Comparison of ENCODE assay signal across 13 mouse cellular contexts in the genomic region with DNA sequence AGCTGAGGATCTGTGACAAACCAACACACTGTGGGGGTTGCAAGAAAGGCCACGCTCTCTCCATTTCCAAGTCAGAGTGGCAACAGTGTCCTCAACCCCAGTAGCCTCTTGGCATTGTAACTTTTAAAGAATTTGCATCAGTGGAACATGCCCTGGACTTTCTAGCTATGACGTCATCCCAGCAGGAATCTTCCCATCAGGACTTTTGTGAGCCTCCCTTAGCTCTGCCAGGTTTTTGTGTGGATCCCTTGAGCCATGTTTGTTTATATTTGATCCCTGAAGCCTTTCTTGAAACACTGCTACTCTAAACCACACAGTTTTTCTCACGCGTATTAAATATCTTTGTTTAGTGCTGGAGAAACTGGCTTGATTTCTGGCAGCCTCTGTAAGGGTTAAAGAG.
DNase-seq lines count a peak whose midpoint lies in the region; ATAC-seq and TF ChIP-seq lines count a peak whose summit lies in the region.
"Had no signal": no experiment of that assay in that cellular context is flagged by ENCODE, and none has a peak within 500 bp of the region (broad histone marks: within the 10 kb centered on the region; RNA-seq: fewer than 3 reads in every experiment).

No protein-coding gene starts in this region.

- no peaks in the 10 kb centered on the region for H3K36me3 ChIP-seq in liver, postnatal 0 days (replicated peaks; ENCODE audit: insufficient read depth, low read length)
- H3K36me3 ChIP-seq in liver, embryonic 11.5 days (ENCODE audit: control insufficient read depth, insufficient read depth, low read length) = no peaks in the 10 kb centered on the region
- H3K36me3 ChIP-seq in midbrain, embryonic 16.5 days (ENCODE audit: control insufficient read depth, insufficient read depth, low read length) = no peaks in the 10 kb centered on the region
- no peaks in the 10 kb centered on the region for H3K36me3 ChIP-seq in stomach, postnatal 0 days (ENCODE audit: control insufficient read depth, insufficient read depth, low read length)
- H3K36me3 ChIP-seq: embryonic facial prominence, embryonic 13.5 days; heart, embryonic 12.5 days had no signal

- H3K27ac ChIP-seq in gastrocnemius, adult 2 months = peak overlapping the region; percentile 51
- H3K27ac ChIP-seq in liver, postnatal 0 days (ENCODE audit: low read depth) = no peak overlapping the region
- no peak overlapping the region for H3K27ac ChIP-seq in liver, embryonic 11.5 days (ENCODE audit: low read depth, low read length)
- H3K27ac ChIP-seq in midbrain, embryonic 16.5 days (ENCODE audit: low read length) = peak overlapping the region; percentile 17; the same call in 1 of the 2 replicates
- no peak overlapping the region for H3K27ac ChIP-seq in stomach, postnatal 0 days (replicated peaks)
- H3K27ac ChIP-seq: embryonic facial prominence, embryonic 13.5 days; forebrain, embryonic 13.5 days had no signal

- H3K4me2 ChIP-seq in liver, postnatal 0 days (ENCODE audit: low read depth, low read length) = no peak overlapping the region
- no peak overlapping the region for H3K4me2 ChIP-seq in liver, embryonic 11.5 days
- H3K4me2 ChIP-seq in midbrain, embryonic 16.5 days (ENCODE audit: low read length) = no peak overlapping the region
- H3K4me2 ChIP-seq in stomach, postnatal 0 days (replicated peaks; ENCODE audit: low read depth) = no peak overlapping the region
- H3K4me2 ChIP-seq: embryonic facial prominence, embryonic 13.5 days; forebrain, embryonic 13.5 days; heart, embryonic 12.5 days had no signal

- CTCF ChIA-PET in Patski (lab: Charles Lee) = interaction anchor here (0.9 to 1.6 kb wide), 2 partner anchors 13 to 20 kb away, joined by 4 to 6 read pairs; no protein-coding TSS in a partner anchor

- intact Hi-C loops in gastrocnemius, adult 2 months (cut with DNase I) = no loop called here

- TF ChIP-seq EP300 in liver, postnatal 0 days (IDR thresholded peaks at IDR 0.05; ENCODE audit: low read depth) = no peak
- TF ChIP-seq EP300 in stomach, postnatal 0 days (optimal IDR thresholded peaks at IDR 0.05) = no peak

- no peaks in the 10 kb centered on the region for H3K27me3 ChIP-seq in liver, postnatal 0 days (ENCODE audit: insufficient read depth, low read length)
- no peaks in the 10 kb centered on the region for H3K27me3 ChIP-seq in liver, embryonic 11.5 days (replicated peaks; ENCODE audit: control insufficient read depth, insufficient read depth, low read length)
- no peaks in the 10 kb centered on the region for H3K27me3 ChIP-seq in Patski
- H3K27me3 ChIP-seq in midbrain, embryonic 16.5 days (ENCODE audit: control insufficient read depth, insufficient read depth, low read depth, low read length) = no peaks in the 10 kb centered on the region
- no peaks in the 10 kb centered on the region for H3K27me3 ChIP-seq in stomach, postnatal 0 days (ENCODE audit: control insufficient read depth, insufficient read depth, low read length)
- H3K27me3 ChIP-seq: embryonic facial prominence, embryonic 13.5 days; forebrain, embryonic 13.5 days; heart, embryonic 12.5 days had no signal

- 73% methylated on average over 4 of the region's 4 CpGs for WGBS in liver, postnatal 0 days (ENCODE audit: insufficient replicate concordance)
- 75% methylated on average over 4 of the region's 4 CpGs for WGBS in liver, embryonic 11.5 days
- WGBS in midbrain, embryonic 16.5 days = 36% methylated on average over 4 of the region's 4 CpGs
- WGBS in stomach, postnatal 0 days = 31% methylated on average over 4 of the region's 4 CpGs

- peak; percentile 35; the same call in 1 of the 2 replicates for ATAC-seq in liver, postnatal 0 days
- ATAC-seq in liver, embryonic 11.5 days (replicated peaks; ENCODE audit: low FRiP score) = no peak
- peak; percentile 29 for ATAC-seq in Patski
- ATAC-seq in midbrain, embryonic 16.5 days = no peak
- ATAC-seq in stomach, postnatal 0 days (ENCODE audit: low FRiP score, low TSS enrichment) = no peak; the same call in 1 of the 2 replicates
- ATAC-seq: forebrain, embryonic 13.5 days had no signal

- H3K4me1 ChIP-seq in liver, postnatal 0 days (ENCODE audit: insufficient read depth) = peaks cover 9% of the 10 kb centered on the region
- H3K4me1 ChIP-seq in liver, embryonic 11.5 days (replicated peaks; ENCODE audit: control insufficient read depth, insufficient read depth, low read length) = peaks cover 9% of the 10 kb centered on the region
- H3K4me1 ChIP-seq in midbrain, embryonic 16.5 days (ENCODE audit: control insufficient read depth, insufficient read depth, low read length) = peaks cover 17% of the 10 kb centered on the region
- H3K4me1 ChIP-seq in stomach, postnatal 0 days (replicated peaks; ENCODE audit: control insufficient read depth, insufficient read depth) = peaks cover 2% of the 10 kb centered on the region; the same call in 1 of the 2 replicates

- POLR2A ChIA-PET in Patski (lab: Charles Lee) = no interaction called here

- no peak for DNase-seq in gastrocnemius, adult 2 months
- DNase-seq in gastrocnemius, postnatal 10 days = no peak
- peak; percentile 11 for DNase-seq in liver, postnatal 0 days
- DNase-seq in liver, embryonic 11.5 days (ENCODE audit: low spot score) = no peak
- DNase-seq in Patski (ENCODE audit: low read depth, low spot score) = peak; percentile 56
- no peak for DNase-seq in stomach, postnatal 0 days (ENCODE audit: low spot score)
- DNase-seq: cerebellum, adult 9-10 months; kidney, postnatal 25 days; lung, postnatal 14 days had no signal

- no peak for TF ChIP-seq CTCF in gastrocnemius, adult 2 months (IDR thresholded peaks at IDR 0.05)
- TF ChIP-seq CTCF in liver, postnatal 0 days (IDR thresholded peaks at IDR 0.05; ENCODE audit: low read depth) = no peak
- no peak for TF ChIP-seq CTCF in Patski (IDR thresholded peaks at IDR 0.05)
- no peak for TF ChIP-seq CTCF in stomach, postnatal 0 days (IDR thresholded peaks at IDR 0.05; ENCODE audit: low read depth)

- no peak overlapping the region for H3K9ac ChIP-seq in liver, postnatal 0 days (replicated peaks)
- no peak overlapping the region for H3K9ac ChIP-seq in liver, embryonic 11.5 days (ENCODE audit: low read depth, low read length)
- H3K9ac ChIP-seq in midbrain, embryonic 16.5 days (ENCODE audit: low read depth, low read length) = no peak overlapping the region
- no peak overlapping the region for H3K9ac ChIP-seq in stomach, postnatal 0 days (ENCODE audit: low read length)
- H3K9ac ChIP-seq: embryonic facial prominence, embryonic 13.5 days; heart, embryonic 12.5 days had no signal

- H3K9me3 ChIP-seq in liver, postnatal 0 days (ENCODE audit: low read length) = no peaks in the 10 kb centered on the region
- H3K9me3 ChIP-seq in liver, embryonic 11.5 days (ENCODE audit: control insufficient read depth, low read length) = no peaks in the 10 kb centered on the region
- H3K9me3 ChIP-seq in midbrain, embryonic 16.5 days (replicated peaks; ENCODE audit: control insufficient read depth, low read length, poor library complexity, severe bottlenecking) = no peaks in the 10 kb centered on the region
- H3K9me3 ChIP-seq in stomach, postnatal 0 days (ENCODE audit: control insufficient read depth, low read length) = no peaks in the 10 kb centered on the region
- H3K9me3 ChIP-seq: embryonic facial prominence, embryonic 13.5 days; forebrain, embryonic 13.5 days; heart, embryonic 12.5 days had no signal

- in situ Hi-C loops in Patski (cut with MboI; ENCODE audit: low pct_unique_long_range_greater_than_20kb) = no loop called here

- H3K4me3 ChIP-seq in gastrocnemius, adult 2 months = no peak overlapping the region
- H3K4me3 ChIP-seq in liver, postnatal 0 days (ENCODE audit: low read depth, low read length) = no peak overlapping the region
- H3K4me3 ChIP-seq in liver, embryonic 11.5 days (ENCODE audit: low read depth, low read length) = no peak overlapping the region
- H3K4me3 ChIP-seq in midbrain, embryonic 16.5 days (ENCODE audit: low read depth, low read length) = no peak overlapping the region
- H3K4me3 ChIP-seq in stomach, postnatal 0 days (ENCODE audit: low read depth, low read length) = no peak overlapping the region
- H3K4me3 ChIP-seq: embryonic facial prominence, embryonic 13.5 days; forebrain, embryonic 13.5 days; heart, embryonic 12.5 days had no signal

Comparison
In these comparisons a context has a peak if more than half of its experiments do, and no peak if none do; other contexts are left out.
1. DNase-seq: peak in liver, postnatal 0 days (single experiment) and Patski (single experiment); none in gastrocnemius, adult 2 months (single experiment), gastrocnemius, postnatal 10 days (single experiment), liver, embryonic 11.5 days (single experiment) and stomach, postnatal 0 days (single experiment).
2. ATAC-seq: peak in liver, postnatal 0 days (single experiment) and Patski (single experiment); none in liver, embryonic 11.5 days (single experiment), midbrain, embryonic 16.5 days (single experiment) and stomach, postnatal 0 days (single experiment).
3. H3K27ac ChIP-seq: peak in gastrocnemius, adult 2 months (single experiment) and midbrain, embryonic 16.5 days (single experiment); none in liver, postnatal 0 days (single experiment), liver, embryonic 11.5 days (single experiment) and stomach, postnatal 0 days (single experiment).